Mouse (Mus musculus) stomach, embryonic 15.5 days (tissue): ENCODE measurements around the gene Gata5. TPM values are rescaled to one million over a fixed set of nuclear protein-coding genes. Genes with fewer than 3 reads are reported as not detected.
A peak's percentile ranks its signal among the peaks of the same experiment; 100 is the strongest.

Experiments
- ATAC-seq: fragments of 200-750 bp; cut with Nextera tagmentation; 2 replicates; pipeline ENCODE4 v1.8.0; 2017; ENCODE audit warnings: low read depth, moderate number of reproducible peaks, moderate TSS enrichment; ENCODE audit not compliant: insufficient read depth, low FRiP score
- H3K27ac ChIP-seq: fragments of 300-500 bp; sonication (generic); 2 replicates; pipeline ENCODE4 v1.5.1; 2015; ENCODE audit warnings: mild to moderate bottlenecking, inconsistent platforms
- H3K27me3 ChIP-seq: fragments of 300-500 bp; sonication (generic); replicated peaks from 2 replicates; pipeline ENCODE4 v1.6.1; 2015; ENCODE audit warnings: inconsistent platforms
- H3K36me3 ChIP-seq: fragments of 300-500 bp; sonication (generic); 2 replicates; pipeline ENCODE4 v1.6.1; 2015; ENCODE audit warnings: inconsistent platforms
- H3K4me1 ChIP-seq: fragments of 300-500 bp; sonication (generic); 2 replicates; pipeline ENCODE4 v1.6.1; 2015; ENCODE audit warnings: inconsistent platforms
- H3K4me2 ChIP-seq: fragments of 300-500 bp; sonication (generic); 2 replicates; pipeline ENCODE4 v1.6.1; 2015; ENCODE audit warnings: mild to moderate bottlenecking, inconsistent platforms
- H3K4me3 ChIP-seq: fragments of 300-500 bp; sonication (generic); replicated peaks from 2 replicates; pipeline ENCODE4 v1.5.1; 2015; ENCODE audit warnings: inconsistent platforms
- H3K9ac ChIP-seq: fragments of 300-500 bp; sonication (generic); 2 replicates; pipeline ENCODE4 v1.6.1; 2015; ENCODE audit warnings: inconsistent platforms
- H3K9me3 ChIP-seq: fragments of 300-500 bp; sonication (generic); 2 replicates; pipeline ENCODE4 v1.6.1; 2016; ENCODE audit warnings: inconsistent platforms
- WGBS: fragments of 180-500 bp; shearing (Covaris S2); methylation state at CpG from one replicate; pipeline ENCODE4 v1.1.7; 2015; 5-methylcytosine and 5-hydroxymethylcytosine counted together
- polyA plus RNA-seq: library from polyadenylated mRNA; unstranded; fragments of >200 nt; fragmentation: Nextera tagmentation; extraction: Ambion mirVana; gene quantifications from 2 replicates; pipeline ENCODE4 v1.2.1, GENCODE M21; 2015

Gene Gata5
- 5.5 and 6.0 TPM in 2 replicates for polyA plus RNA-seq

DNA sequence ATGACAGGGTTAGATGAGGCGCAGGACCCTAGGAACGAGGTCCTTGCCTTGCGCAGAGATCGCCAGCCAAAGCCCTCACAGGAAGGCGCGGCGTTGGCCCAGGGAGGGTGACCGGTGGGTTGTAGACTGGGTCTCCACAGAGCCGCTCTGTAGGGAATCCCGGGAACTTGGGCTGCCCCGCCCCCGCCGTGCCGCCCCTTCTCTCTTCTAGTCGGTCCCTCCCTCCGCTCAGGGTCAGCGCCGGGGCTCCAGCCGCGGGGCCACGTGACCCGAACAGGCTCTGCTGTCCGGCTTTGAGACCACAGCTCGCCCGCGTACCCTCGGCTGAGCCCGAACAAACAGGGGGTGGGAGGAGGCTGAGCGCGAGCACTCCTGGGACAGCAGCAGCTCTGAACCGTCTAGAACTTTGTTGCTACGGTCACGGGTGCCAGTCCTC lies at the start of gene Gata5:
TSS of gene Gata5 (minus strand) at position 149 of the 436 bp plus-strand sequence.
- Histone ChIP-seq H3K4me2 (peak within 1 kb of the TSS; percentile 68), H3K4me3 (peak within 1 kb of the TSS; percentile 48), H3K27ac (peak within 1 kb of the TSS; percentile 51; the same call in 1 of the 2 replicates), H3K9me3 (no peaks in the 10 kb centered on the region), H3K9ac (peak within 1 kb of the TSS; percentile 37), H3K4me1 (peaks cover 15% of the 10 kb centered on the region), H3K36me3 (no peaks in the 10 kb centered on the region), H3K27me3 (peaks cover 44% of the 10 kb centered on the region)
- peak; percentile 86 for ATAC-seq
- under 1% methylated on average over 32 of the region's 33 CpGs for WGBS

GRCm38 (mm10) chr2:180376730-180377129 lies 42.2 kb upstream of the Gata5 start:
- Histone ChIP-seq H3K27ac (no peak overlapping the region), H3K4me2 (no peak overlapping the region), H3K4me1 (no peaks in the 10 kb centered on the region), H3K4me3 (no peak overlapping the region), H3K9me3 (no peaks in the 10 kb centered on the region), H3K9ac (no peak overlapping the region), H3K27me3 (no peaks in the 10 kb centered on the region), H3K36me3 (no peaks in the 10 kb centered on the region)
- WGBS, result 83% methylated on average over 5 of the region's 5 CpGs
- ATAC-seq, result no peak

GRCm38 (mm10) chr2:180373256-180373655 lies 38.8 kb upstream of the Gata5 start:
- H3K9ac ChIP-seq, result no peak overlapping the region
- no peaks in the 10 kb centered on the region for H3K4me1 ChIP-seq
- no peak overlapping the region for H3K27ac ChIP-seq
- WGBS, result 55% methylated on average over 10 of the region's 10 CpGs
- no peak overlapping the region for H3K4me2 ChIP-seq
- no peak overlapping the region for H3K4me3 ChIP-seq
- H3K27me3 ChIP-seq, result no peaks in the 10 kb centered on the region
- H3K36me3 ChIP-seq, result no peaks in the 10 kb centered on the region
- ATAC-seq, result no peak
- H3K9me3 ChIP-seq, result no peaks in the 10 kb centered on the region

GRCm38 (mm10) chr2:180368359-180368758 lies 33.9 kb upstream of the Gata5 start:
- H3K9me3 ChIP-seq, result no peaks in the 10 kb centered on the region
- no peaks in the 10 kb centered on the region for H3K4me1 ChIP-seq
- H3K27me3 ChIP-seq, result no peaks in the 10 kb centered on the region
- H3K4me2 ChIP-seq, result no peak overlapping the region
- ATAC-seq, result no peak
- no peak overlapping the region for H3K9ac ChIP-seq
- no peaks in the 10 kb centered on the region for H3K36me3 ChIP-seq
- no peak overlapping the region for H3K27ac ChIP-seq
- WGBS, result 79% methylated on average over 5 of the region's 5 CpGs
- no peak overlapping the region for H3K4me3 ChIP-seq

DNA sequence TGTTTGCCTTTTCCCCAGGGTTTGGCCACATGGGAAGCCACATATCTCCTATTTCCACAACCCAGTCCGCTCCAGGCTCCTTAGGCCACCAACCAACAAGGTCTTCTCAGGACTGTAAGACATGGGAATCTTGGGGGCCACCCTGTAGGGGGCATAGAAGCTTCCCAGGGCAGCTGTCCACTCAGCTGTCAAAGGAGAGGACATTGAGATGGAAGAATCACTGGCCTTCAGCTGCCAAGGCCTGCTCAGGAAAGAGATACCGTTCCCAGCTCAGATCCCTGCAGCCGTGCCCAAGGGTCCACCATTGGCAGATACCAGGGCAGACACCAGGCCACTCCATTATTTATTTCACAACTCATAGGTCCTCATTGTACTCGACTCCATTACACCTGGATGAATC lies 32.9 kb upstream of the Gata5 start:
- ATAC-seq, result no peak
- Histone ChIP-seq H3K27ac (no peak overlapping the region), H3K4me1 (no peaks in the 10 kb centered on the region), H3K27me3 (no peaks in the 10 kb centered on the region), H3K36me3 (no peaks in the 10 kb centered on the region), H3K4me2 (no peak overlapping the region), H3K4me3 (no peak overlapping the region), H3K9ac (no peak overlapping the region), H3K9me3 (no peaks in the 10 kb centered on the region)
- 80% methylated on average over 4 of the region's 4 CpGs for WGBS

GRCm38 (mm10) chr2:180363434-180363720 lies 28.9 kb upstream of the Gata5 start:
- no peak overlapping the region for H3K4me2 ChIP-seq
- H3K27ac ChIP-seq, result no peak overlapping the region
- no peaks in the 10 kb centered on the region for H3K4me1 ChIP-seq
- H3K9me3 ChIP-seq, result no peaks in the 10 kb centered on the region
- no peaks in the 10 kb centered on the region for H3K27me3 ChIP-seq
- H3K9ac ChIP-seq, result no peak overlapping the region
- H3K36me3 ChIP-seq, result no peaks in the 10 kb centered on the region
- 77% methylated on average over 3 of the region's 3 CpGs for WGBS
- H3K4me3 ChIP-seq, result no peak overlapping the region
- ATAC-seq, result no peak

GRCm38 (mm10) chr2:180362585-180363433 lies 28.3 kb upstream of the Gata5 start:
- no peak overlapping the region for H3K4me2 ChIP-seq
- H3K4me1 ChIP-seq, result no peaks in the 10 kb centered on the region
- no peak for ATAC-seq
- H3K4me3 ChIP-seq, result no peak overlapping the region
- no peak overlapping the region for H3K27ac ChIP-seq
- no peaks in the 10 kb centered on the region for H3K36me3 ChIP-seq
- H3K9me3 ChIP-seq, result no peaks in the 10 kb centered on the region
- no peak overlapping the region for H3K9ac ChIP-seq
- WGBS, result 59% methylated on average over 7 of the region's 7 CpGs
- H3K27me3 ChIP-seq, result no peaks in the 10 kb centered on the region

DNA sequence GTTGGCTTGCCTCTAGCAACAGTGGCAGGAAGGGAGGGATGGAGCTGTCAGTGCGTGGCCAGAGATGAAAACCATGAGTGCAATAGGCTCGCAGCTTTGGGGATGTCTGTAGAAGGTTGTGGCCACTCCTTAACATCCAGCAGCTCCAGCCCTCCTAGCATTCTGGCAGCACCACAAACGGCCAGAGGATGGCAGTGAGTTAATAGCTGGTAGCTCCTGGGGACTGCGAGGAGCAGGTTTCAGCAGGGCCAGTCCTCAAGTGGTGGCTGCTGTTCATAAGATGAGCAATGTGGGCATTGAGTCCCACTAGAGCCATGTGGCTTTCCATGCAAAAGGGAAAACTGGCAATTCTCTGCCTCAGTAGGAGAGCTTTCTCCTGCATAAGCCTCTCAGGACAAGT lies 24.6 kb upstream of the Gata5 start:
- Histone ChIP-seq H3K9ac (no peak overlapping the region), H3K36me3 (no peaks in the 10 kb centered on the region), H3K9me3 (no peaks in the 10 kb centered on the region), H3K27ac (no peak overlapping the region), H3K4me2 (no peak overlapping the region), H3K27me3 (no peaks in the 10 kb centered on the region), H3K4me1 (no peaks in the 10 kb centered on the region), H3K4me3 (no peak overlapping the region)
- WGBS, result 6% methylated on average over 4 of the region's 4 CpGs
- no peak for ATAC-seq

GRCm38 (mm10) chr2:180353338-180353737 lies 18.8 kb upstream of the Gata5 start:
- 55% methylated on average over 20 of the region's 20 CpGs for WGBS
- no peaks in the 10 kb centered on the region for H3K27me3 ChIP-seq
- H3K9ac ChIP-seq, result no peak overlapping the region
- H3K27ac ChIP-seq, result no peak overlapping the region
- no peak overlapping the region for H3K4me2 ChIP-seq
- no peak overlapping the region for H3K4me3 ChIP-seq
- ATAC-seq, result 0 out of 2 replicates have a peak, but pooled peaks have one; percentile 24
- H3K4me1 ChIP-seq, result no peaks in the 10 kb centered on the region
- H3K36me3 ChIP-seq, result no peaks in the 10 kb centered on the region
- H3K9me3 ChIP-seq, result no peaks in the 10 kb centered on the region

DNA sequence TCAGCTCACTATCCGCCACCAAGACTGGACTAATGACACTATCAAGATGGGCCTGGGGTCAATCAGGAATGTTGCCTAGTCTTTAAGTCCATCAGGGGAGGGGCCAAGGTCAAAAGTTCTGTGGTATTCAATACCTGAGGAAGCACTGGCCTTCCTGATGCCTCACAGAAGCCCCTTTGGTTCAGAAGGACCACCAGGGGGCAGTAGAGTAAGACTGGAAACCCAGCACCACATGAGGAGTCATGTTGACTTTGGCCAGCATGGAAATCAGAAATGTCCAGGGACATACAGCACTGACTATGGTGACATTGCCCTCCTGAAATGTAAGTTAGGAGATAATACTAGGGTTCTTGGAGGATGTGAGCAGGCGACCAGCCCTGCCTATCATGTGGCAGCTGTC lies 16.2 kb upstream of the Gata5 start:
- Histone ChIP-seq H3K4me2 (no peak overlapping the region), H3K9me3 (no peaks in the 10 kb centered on the region), H3K27ac (no peak overlapping the region), H3K36me3 (no peaks in the 10 kb centered on the region), H3K4me1 (no peaks in the 10 kb centered on the region), H3K4me3 (no peak overlapping the region), H3K27me3 (no peaks in the 10 kb centered on the region), H3K9ac (no peak overlapping the region)
- no peak for ATAC-seq
- WGBS, result 71% methylated on average over 2 of the region's 2 CpGs

- no peak overlapping the region for H3K27ac ChIP-seq
- no peak overlapping the region for H3K4me2 ChIP-seq
- H3K36me3 ChIP-seq, result no peaks in the 10 kb centered on the region
- H3K9me3 ChIP-seq, result no peaks in the 10 kb centered on the region
- no peaks in the 10 kb centered on the region for H3K27me3 ChIP-seq
- H3K4me3 ChIP-seq, result no peak overlapping the region
- no peak for ATAC-seq
- H3K4me1 ChIP-seq, result 0 out of 2 replicates have a peak, but pooled peaks cover 10% of the 10 kb centered on the region
- 23% methylated on average over 9 of the region's 9 CpGs for WGBS
- no peak overlapping the region for H3K9ac ChIP-seq
These were observed 12.5 kb upstream of the Gata5 start for GRCm38 (mm10) chr2:180346820-180347497.

GRCm38 (mm10) chr2:180343092-180343491 lies 8.6 kb upstream of the Gata5 start:
- WGBS, result 69% methylated on average over 13 of the region's 13 CpGs
- ATAC-seq, result peak; percentile 39; the same call in 1 of the 2 replicates

More at GRCm38 (mm10) chr2:180343092-180343491, 8.6 kb upstream of the Gata5 start:
- Histone ChIP-seq H3K9ac (no peak overlapping the region), H3K4me3 (no peak overlapping the region), H3K9me3 (no peaks in the 10 kb centered on the region), H3K36me3 (no peaks in the 10 kb centered on the region), H3K27ac (peak overlapping the region; percentile 27; the same call in 1 of the 2 replicates), H3K4me1 (peaks cover 10% of the 10 kb centered on the region; the same call in 1 of the 2 replicates), H3K4me2 (no peak overlapping the region), H3K27me3 (no peaks in the 10 kb centered on the region)
